Mouse (Mus musculus) limb, embryonic 10.5 days (tissue): Measurements from ENCODE around the gene Htra3. TPM values are rescaled to one million over a fixed set of nuclear protein-coding genes. Genes with fewer than 3 reads are reported as not detected.

Experiments
- DNase-seq: peaks from one replicate; pipeline ENCODE4 v3.0.0-alpha.2; 2017; ENCODE audit warnings: low spot score
- H3K27ac ChIP-seq: fragments of 300-500 bp; sonication (generic); 2 replicates; pipeline ENCODE4 v1.5.1; 2016; ENCODE audit warnings: mild to moderate bottlenecking
- H3K27me3 ChIP-seq: fragments of 300-500 bp; sonication (generic); 2 replicates; pipeline ENCODE4 v1.6.1; 2016; ENCODE audit warnings: low read depth, mild to moderate bottlenecking; ENCODE audit not compliant: poor library complexity, severe bottlenecking
- H3K36me3 ChIP-seq: fragments of 300-500 bp; sonication (generic); 2 replicates; pipeline ENCODE4 v1.6.1; 2016; ENCODE audit warnings: mild to moderate bottlenecking, moderate library complexity
- H3K4me1 ChIP-seq: fragments of 300-500 bp; sonication (generic); 2 replicates; pipeline ENCODE4 v1.6.1; 2016
- H3K4me3 ChIP-seq: fragments of 300-500 bp; sonication (generic); 2 replicates; pipeline ENCODE4 v1.5.1; 2016; ENCODE audit warnings: mild to moderate bottlenecking, moderate library complexity
- H3K9me3 ChIP-seq: fragments of 300-500 bp; sonication (generic); replicated peaks from 2 replicates; pipeline ENCODE4 v1.6.1; 2016; ENCODE audit warnings: mild to moderate bottlenecking
- WGBS: fragments of 180-500 bp; shearing (Covaris S2); methylation state at CpG from one replicate; pipeline ENCODE4 v1.1.7; 2016; 5-methylcytosine and 5-hydroxymethylcytosine counted together
- polyA plus RNA-seq: library from polyadenylated mRNA; unstranded; fragments of >200 nt; fragmentation: Nextera tagmentation; extraction: Ambion mirVana; gene quantifications from 2 replicates; pipeline ENCODE4 v1.2.1, GENCODE M21; 2016

Htra3 gene
- polyA plus RNA-seq, 1 experiment from 2014 or later, result 0.51 TPM

- no peaks in the 10 kb centered on the region for H3K9me3 ChIP-seq
- H3K4me3 ChIP-seq, result no peak overlapping the region
- 83% methylated on average over 9 of the region's 9 CpGs for WGBS
- no peak for DNase-seq
- no peak overlapping the region for H3K27ac ChIP-seq
- H3K4me1 ChIP-seq, result no peaks in the 10 kb centered on the region
- H3K27me3 ChIP-seq, result no peaks in the 10 kb centered on the region
- no peaks in the 10 kb centered on the region for H3K36me3 ChIP-seq
Measured at GRCm38 (mm10) chr5:35643401-35644048, 36.1 kb downstream of the Htra3 start.

DNA sequence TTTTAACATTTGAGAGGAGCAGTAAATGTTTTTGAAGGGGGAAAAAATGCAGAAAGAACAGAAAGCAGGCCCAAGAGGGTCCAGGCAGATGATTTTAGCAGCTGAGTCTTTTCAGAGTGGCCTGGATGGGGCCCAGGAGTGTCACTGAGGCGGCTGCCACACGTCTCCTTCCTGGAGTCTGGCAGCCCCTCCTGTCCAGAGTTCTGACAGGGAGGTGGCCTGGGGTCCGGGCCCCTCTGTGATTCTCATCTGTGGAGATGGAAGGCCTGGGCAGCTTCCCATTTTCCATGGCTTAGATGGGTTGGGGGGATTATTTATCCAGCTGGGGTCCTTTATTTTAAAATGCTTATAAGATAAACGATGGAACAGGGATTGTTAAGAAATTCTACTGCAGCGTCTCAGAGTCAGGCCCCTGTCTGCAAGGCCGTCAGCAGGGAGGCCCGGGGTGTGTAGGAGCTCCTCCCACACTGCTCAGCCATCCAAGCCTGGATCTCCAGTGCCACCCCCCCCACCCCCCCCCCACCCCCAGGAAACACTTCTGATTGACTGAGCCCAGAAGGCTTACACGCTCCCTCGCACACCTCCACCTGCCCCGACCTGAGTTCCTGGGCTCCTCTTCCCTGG, 37.5 kb downstream of the Htra3 start:
- Histone ChIP-seq H3K4me1 (no peaks in the 10 kb centered on the region), H3K36me3 (no peaks in the 10 kb centered on the region), H3K27me3 (no peaks in the 10 kb centered on the region), H3K9me3 (no peaks in the 10 kb centered on the region), H3K27ac (no peak overlapping the region), H3K4me3 (no peak overlapping the region)
- WGBS, result 76% methylated on average over 10 of the region's 10 CpGs
- DNase-seq, result no peak

DNA sequence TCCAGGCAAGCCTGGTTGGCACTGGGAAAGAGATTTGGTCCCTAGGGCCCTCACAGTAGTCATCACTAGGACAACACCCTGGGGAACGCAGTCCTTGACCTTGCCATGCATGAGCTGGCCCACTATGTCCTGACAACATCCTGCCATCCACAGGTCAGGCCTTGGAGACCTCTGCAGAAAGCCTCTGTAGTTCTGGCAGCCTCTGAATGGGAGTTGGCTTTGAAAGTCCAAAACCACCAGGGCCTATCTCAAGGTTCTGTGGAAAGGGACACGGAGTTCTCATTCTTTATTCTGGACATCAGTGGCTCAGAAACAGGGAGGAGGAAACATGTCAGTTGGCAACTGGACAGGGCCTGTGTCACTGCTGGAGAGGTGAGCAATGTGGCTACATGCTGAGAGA, 43.6 kb downstream of the Htra3 start:
- no peaks in the 10 kb centered on the region for H3K27me3 ChIP-seq
- no peak for DNase-seq
- no peaks in the 10 kb centered on the region for H3K36me3 ChIP-seq
- peaks cover 6% of the 10 kb centered on the region for H3K4me1 ChIP-seq
- 89% methylated on average over 2 of the region's 2 CpGs for WGBS
- no peak overlapping the region for H3K4me3 ChIP-seq
- no peak overlapping the region for H3K27ac ChIP-seq
- no peaks in the 10 kb centered on the region for H3K9me3 ChIP-seq

DNA sequence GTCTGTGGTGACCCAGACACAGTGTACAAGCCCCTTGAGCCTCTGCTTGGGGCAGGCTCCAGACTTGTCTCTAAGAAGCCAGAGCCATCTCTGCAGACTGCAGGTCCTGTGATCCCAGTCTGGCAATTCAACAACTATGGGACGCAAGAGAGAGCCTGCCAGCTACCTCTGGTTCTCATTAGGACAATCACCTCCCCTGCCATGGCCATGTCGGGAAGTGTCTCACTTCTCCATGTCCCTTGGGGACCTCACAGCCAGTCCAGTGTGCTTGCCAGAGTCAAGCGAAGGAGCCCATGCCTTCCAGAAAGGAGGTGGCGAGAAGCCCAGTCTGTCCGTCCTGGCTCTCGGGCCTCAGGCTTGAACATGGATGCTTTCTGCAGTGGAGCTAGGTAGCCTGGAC, 46.7 kb downstream of the Htra3 start:
- no peaks in the 10 kb centered on the region for H3K9me3 ChIP-seq
- 0 out of 2 replicates have a peak overlapping the region, but pooled peaks have one; percentile 5 for H3K27ac ChIP-seq
- peaks cover 6% of the 10 kb centered on the region for H3K4me1 ChIP-seq
- WGBS, result 81% methylated on average over 6 of the region's 6 CpGs
- no peaks in the 10 kb centered on the region for H3K36me3 ChIP-seq
- no peaks in the 10 kb centered on the region for H3K27me3 ChIP-seq
- H3K4me3 ChIP-seq, result no peak overlapping the region
- no peak for DNase-seq

DNA sequence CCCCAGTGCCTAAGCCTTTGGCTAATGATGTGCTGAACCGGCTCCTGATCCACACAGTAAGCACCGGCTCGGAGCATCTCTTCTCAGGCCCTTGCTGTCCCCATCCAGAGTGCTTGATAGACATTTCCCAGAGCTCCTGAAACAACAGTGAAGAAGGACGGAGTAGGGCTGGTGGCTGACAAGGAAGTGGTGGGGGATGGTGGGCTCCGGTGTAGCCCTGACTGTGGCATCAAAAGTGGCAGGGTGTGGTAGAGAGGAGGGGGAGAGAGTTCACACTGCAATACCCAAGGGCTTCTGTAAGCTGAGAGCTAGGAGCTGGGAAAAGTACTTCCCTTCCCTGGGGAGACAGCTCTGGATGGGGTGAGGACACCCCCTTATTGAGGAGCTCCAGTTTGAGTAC, 47.8 kb downstream of the Htra3 start:
- Histone ChIP-seq H3K27me3 (no peaks in the 10 kb centered on the region), H3K4me1 (peaks cover 6% of the 10 kb centered on the region), H3K36me3 (no peaks in the 10 kb centered on the region), H3K4me3 (no peak overlapping the region), H3K9me3 (no peaks in the 10 kb centered on the region), H3K27ac (no peak overlapping the region)
- 75% methylated on average over 5 of the region's 5 CpGs for WGBS
- no peak for DNase-seq

- Histone ChIP-seq H3K27me3 (no peaks in the 10 kb centered on the region), H3K4me3 (no peak overlapping the region), H3K4me1 (peaks cover 6% of the 10 kb centered on the region), H3K36me3 (no peaks in the 10 kb centered on the region), H3K27ac (no peak overlapping the region), H3K9me3 (no peaks in the 10 kb centered on the region)
- 89% methylated on average over 3 of the region's 3 CpGs for WGBS
- DNase-seq, result no peak
Measured at GRCm38 (mm10) chr5:35631224-35631623, 48.4 kb downstream of the Htra3 start.

DNA sequence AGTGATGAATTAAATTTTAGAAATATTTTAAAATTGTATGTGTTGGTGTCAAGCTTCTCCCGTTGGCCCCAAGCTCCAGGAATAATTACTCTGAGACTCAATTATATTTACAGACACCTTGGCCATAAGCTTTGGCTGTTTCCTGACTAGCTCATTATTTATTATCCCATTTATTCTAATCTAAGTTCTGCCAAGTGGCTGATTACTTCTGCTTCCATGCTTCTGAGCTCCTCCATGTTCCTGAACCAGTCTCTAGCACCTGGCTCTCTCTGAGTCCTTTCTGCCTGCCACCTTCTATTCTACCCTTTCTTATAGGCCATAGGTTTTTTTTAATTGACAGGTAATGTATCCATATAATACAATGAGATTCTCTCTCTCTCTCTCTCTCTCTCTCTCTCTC, 48.9 kb downstream of the Htra3 start:
- Histone ChIP-seq H3K9me3 (no peaks in the 10 kb centered on the region), H3K4me1 (peaks cover 6% of the 10 kb centered on the region), H3K4me3 (no peak overlapping the region), H3K36me3 (no peaks in the 10 kb centered on the region), H3K27me3 (no peaks in the 10 kb centered on the region), H3K27ac (no peak overlapping the region)
- WGBS, result 92% methylated on average over 1 of the region's 1 CpGs
- DNase-seq, result no peak

GRCm38 (mm10) chr5:35629333-35629732, 50.2 kb downstream of the Htra3 start:
- H3K4me3 ChIP-seq, result no peak overlapping the region
- no peak overlapping the region for H3K27ac ChIP-seq
- no peak for DNase-seq
- no peaks in the 10 kb centered on the region for H3K27me3 ChIP-seq
- no peaks in the 10 kb centered on the region for H3K9me3 ChIP-seq
- peaks cover 6% of the 10 kb centered on the region for H3K4me1 ChIP-seq
- no peaks in the 10 kb centered on the region for H3K36me3 ChIP-seq

GRCm38 (mm10) chr5:35628685-35629084, 50.9 kb downstream of the Htra3 start:
- 39% methylated on average over 1 of the region's 1 CpGs for WGBS
- no peak for DNase-seq
- Histone ChIP-seq H3K4me1 (peaks cover 6% of the 10 kb centered on the region), H3K27me3 (no peaks in the 10 kb centered on the region), H3K36me3 (no peaks in the 10 kb centered on the region), H3K9me3 (no peaks in the 10 kb centered on the region), H3K4me3 (no peak overlapping the region), H3K27ac (no peak overlapping the region)

- no peaks in the 10 kb centered on the region for H3K36me3 ChIP-seq
- no peaks in the 10 kb centered on the region for H3K4me1 ChIP-seq
- 60% methylated on average over 7 of the region's 7 CpGs for WGBS
- no peak overlapping the region for H3K4me3 ChIP-seq
- no peak for DNase-seq
- no peaks in the 10 kb centered on the region for H3K9me3 ChIP-seq
- no peak overlapping the region for H3K27ac ChIP-seq
- H3K27me3 ChIP-seq, result no peaks in the 10 kb centered on the region
Measured at GRCm38 (mm10) chr5:35627307-35627840, 52.2 kb downstream of the Htra3 start.

DNA sequence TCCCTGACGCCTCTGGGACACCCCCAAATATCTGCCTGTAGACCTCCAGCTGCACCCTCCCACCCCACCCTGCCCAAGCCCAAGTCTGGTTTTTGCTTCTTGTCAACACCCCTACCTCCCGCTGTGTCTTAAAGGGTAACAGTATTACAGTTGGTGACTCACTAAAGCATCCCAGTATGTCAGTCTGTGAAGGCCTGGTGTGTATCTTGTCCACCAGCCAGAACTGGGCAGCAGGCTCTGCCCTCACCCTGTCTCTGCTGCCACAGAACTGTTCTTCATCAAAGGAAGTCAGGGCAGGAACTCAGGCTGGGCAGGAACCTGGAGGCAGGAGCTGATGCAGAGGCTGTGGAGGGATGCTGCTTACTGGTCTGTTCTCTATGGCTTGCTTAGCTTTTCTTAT, 53.2 kb downstream of the Htra3 start:
- no peak overlapping the region for H3K27ac ChIP-seq
- DNase-seq, result no peak
- peaks cover under 1% of the 10 kb centered on the region for H3K4me1 ChIP-seq
- H3K36me3 ChIP-seq, result no peaks in the 10 kb centered on the region
- H3K9me3 ChIP-seq, result no peaks in the 10 kb centered on the region
- 76% methylated on average over 2 of the region's 2 CpGs for WGBS
- H3K27me3 ChIP-seq, result no peaks in the 10 kb centered on the region
- no peak overlapping the region for H3K4me3 ChIP-seq

GRCm38 (mm10) chr5:35624751-35625239, 54.8 kb downstream of the Htra3 start:
- WGBS, result 76% methylated on average over 4 of the region's 4 CpGs
- no peaks in the 10 kb centered on the region for H3K27me3 ChIP-seq
- no peak for DNase-seq

GRCm38 (mm10) chr5:35623831-35624230, 55.8 kb downstream of the Htra3 start:
- no peak overlapping the region for H3K27ac ChIP-seq
- H3K36me3 ChIP-seq, result no peaks in the 10 kb centered on the region
- H3K4me3 ChIP-seq, result no peak overlapping the region
- DNase-seq, result no peak
- no peaks in the 10 kb centered on the region for H3K27me3 ChIP-seq
- H3K9me3 ChIP-seq, result no peaks in the 10 kb centered on the region
- peaks cover 9% of the 10 kb centered on the region for H3K4me1 ChIP-seq

More at GRCm38 (mm10) chr5:35624751-35625239, 54.8 kb downstream of the Htra3 start:
- no peak overlapping the region for H3K4me3 ChIP-seq
- H3K4me1 ChIP-seq, result peaks cover 9% of the 10 kb centered on the region
- H3K9me3 ChIP-seq, result no peaks in the 10 kb centered on the region
- H3K36me3 ChIP-seq, result no peaks in the 10 kb centered on the region
- H3K27ac ChIP-seq, result no peak overlapping the region
